Mouse (Mus musculus) yolk sac, embryonic 10.5 days (tissue): ENCODE results near the gene Epb41l1.

Experiments used
- DNase-seq: peaks from one replicate; pipeline ENCODE4 v3.0.0-alpha.2; 2017; ENCODE audit warnings: low spot score

The Epb41l1 gene

GRCm38 (mm10) chr2:156540991-156541390 is 120.3 kb downstream of the Epb41l1 start:
- no peak for DNase-seq

- no peak for DNase-seq
These were observed 121.7 kb downstream of the Epb41l1 start for GRCm38 (mm10) chr2:156542410-156542809.

- no peak for DNase-seq
These were observed 123.1 kb downstream of the Epb41l1 start for GRCm38 (mm10) chr2:156543804-156544203.

- DNase-seq: peak; percentile 80
These were observed 126.6 kb downstream of the Epb41l1 start, which contains the start of gene Aar2 for GRCm38 (mm10) chr2:156547123-156547891. Gene Aar2, plus strand, starts transcription at chr2:156547584.

- DNase-seq: no peak
These were observed 131.7 kb downstream of the Epb41l1 start for GRCm38 (mm10) chr2:156552421-156552820.

- no peak for DNase-seq
These were observed 141.1 kb downstream of the Epb41l1 start for GRCm38 (mm10) chr2:156561808-156562207.

GRCm38 (mm10) chr2:156563557-156563956 is 142.8 kb downstream of the Epb41l1 start:
- no peak for DNase-seq

GRCm38 (mm10) chr2:156566512-156566911 is 145.8 kb downstream of the Epb41l1 start:
- no peak for DNase-seq

- DNase-seq: no peak
These were observed 147.9 kb downstream of the Epb41l1 start for GRCm38 (mm10) chr2:156568647-156569046.

- DNase-seq: no peak
These were observed 148.6 kb downstream of the Epb41l1 start for GRCm38 (mm10) chr2:156569261-156569660.

- DNase-seq: no peak
These were observed 150.8 kb downstream of the Epb41l1 start for GRCm38 (mm10) chr2:156571521-156571920.

- DNase-seq: no peak
These were observed 156.3 kb downstream of the Epb41l1 start for GRCm38 (mm10) chr2:156576850-156577587.

GRCm38 (mm10) chr2:156580507-156580906 is 159.8 kb downstream of the Epb41l1 start:
- DNase-seq: no peak

- DNase-seq: no peak
These were observed 160.5 kb downstream of the Epb41l1 start for GRCm38 (mm10) chr2:156581244-156581643.

GRCm38 (mm10) chr2:156582887-156583286 is 162.2 kb downstream of the Epb41l1 start:
- no peak for DNase-seq

GRCm38 (mm10) chr2:156584154-156584796 is 163.6 kb downstream of the Epb41l1 start:
- no peak for DNase-seq

GRCm38 (mm10) chr2:156584797-156585471 is 164.2 kb downstream of the Epb41l1 start:
- DNase-seq: no peak

- no peak for DNase-seq
These were observed 168.8 kb downstream of the Epb41l1 start for GRCm38 (mm10) chr2:156589481-156589880.
